Mouse (Mus musculus): ENCODE data around the gene Mier3. TPM values are rescaled to one million over a fixed set of nuclear protein-coding genes. Genes with fewer than 3 reads are reported as not detected.

Gene Mier3
- polyA plus RNA-seq (2012; rRNA removed) = 4.3 and 5.6 TPM in 2 replicates

GRCm38 (mm10) chr13:111680679-111681078, at the start of gene Mier3:
Gene Mier3 (plus strand): TSS chr13:111680979.

Other genes starting within 250 kb of the Mier3 start
- 0.67 and 0.81 TPM in 2 replicates for gene Gpbp1, start 190.9 kb upstream of the Mier3 start, polyA plus RNA-seq (2012; rRNA removed)
- gene Gm49496, start 131.0 kb upstream of the Mier3 start, polyA plus RNA-seq (2012; rRNA removed) = not detected in 2 replicates
- gene Gm10198, start 88.2 kb upstream of the Mier3 start, polyA plus RNA-seq (2012; rRNA removed) = not detected in 2 replicates
- gene Map3k1, start 128.0 kb downstream of the Mier3 start, polyA plus RNA-seq (2012; rRNA removed) = 16.3 and 18.4 TPM in 2 replicates